Mouse (Mus musculus) cerebellum, postnatal 4 days (tissue): ENCODE results near the gene A830005F24Rik.
A peak's percentile ranks its signal among the peaks of the same experiment; 100 is the strongest.
"Not testable (repeated sequence)": the region's sequence is repeated elsewhere in the genome, so short reads cannot be mapped to it uniquely, and the experiment has no call there.

ENCODE experiments used
- DNase-seq, 2 experiments: peaks; one replicate each; pipeline ENCODE4 v3.0.0; 2022; ENCODE audit warnings: low spot score in 2 of 2, mixed read lengths in 1 of 2

Gene A830005F24Rik

GRCm38 (mm10) chr13:48513003-48513929 is at the start of gene A830005F24Rik, which contains the start of gene Zfp169:
TSS of gene A830005F24Rik (plus strand) at chr13:48513570.
TSS of gene Zfp169 (minus strand) at chr13:48513451.
- DNase-seq = peak; percentile 47 to 76

- DNase-seq = peak; percentile 80 to 85
These were observed 49.2 kb upstream of the A830005F24Rik start for GRCm38 (mm10) chr13:48464170-48464569.

- DNase-seq = no peak
These were observed 47.2 kb upstream of the A830005F24Rik start for GRCm38 (mm10) chr13:48466186-48466585.

GRCm38 (mm10) chr13:48468656-48469180 is 44.7 kb upstream of the A830005F24Rik start:
- DNase-seq = no peak

- DNase-seq = no peak
These were observed 29.8 kb upstream of the A830005F24Rik start for GRCm38 (mm10) chr13:48483606-48484005.

- no peak for DNase-seq
These were observed 22.8 kb upstream of the A830005F24Rik start for GRCm38 (mm10) chr13:48490396-48491182.

- no peak for DNase-seq
These were observed 20.2 kb upstream of the A830005F24Rik start for GRCm38 (mm10) chr13:48493183-48493582.

GRCm38 (mm10) chr13:48497693-48498221 is 15.6 kb upstream of the A830005F24Rik start:
- peak; percentile 68 to 71 for DNase-seq

GRCm38 (mm10) chr13:48498676-48499075 is 14.7 kb upstream of the A830005F24Rik start:
- no peak for DNase-seq

GRCm38 (mm10) chr13:48502422-48502821 is 10.9 kb upstream of the A830005F24Rik start:
- no peak for DNase-seq

GRCm38 (mm10) chr13:48508661-48509060 is 4.7 kb upstream of the A830005F24Rik start:
- DNase-seq = no peak

- DNase-seq = no peak
These were observed 2.5 kb downstream of the A830005F24Rik start for GRCm38 (mm10) chr13:48515861-48516260.

- not testable (repeated sequence) for DNase-seq
These were observed 5.8 kb downstream of the A830005F24Rik start for GRCm38 (mm10) chr13:48519122-48519521.

- DNase-seq = no peak
These were observed 12.4 kb downstream of the A830005F24Rik start for GRCm38 (mm10) chr13:48525745-48526144.

- DNase-seq = peak in 1 of 2 experiments; percentile 55
These were observed 14.9 kb downstream of the A830005F24Rik start for GRCm38 (mm10) chr13:48528123-48528871.

- no peak for DNase-seq
These were observed 15.7 kb downstream of the A830005F24Rik start for GRCm38 (mm10) chr13:48529028-48529427.

- DNase-seq = peak in 1 of 2 experiments; percentile 29
These were observed 17.3 kb downstream of the A830005F24Rik start for GRCm38 (mm10) chr13:48530685-48531084.

- no peak for DNase-seq
These were observed 18.1 kb downstream of the A830005F24Rik start for GRCm38 (mm10) chr13:48531448-48531847.

GRCm38 (mm10) chr13:48533441-48533840 is 20.1 kb downstream of the A830005F24Rik start:
- DNase-seq = no peak

- no peak for DNase-seq
These were observed 27.1 kb downstream of the A830005F24Rik start for GRCm38 (mm10) chr13:48540488-48540887.

- no peak for DNase-seq
These were observed 31.0 kb downstream of the A830005F24Rik start for GRCm38 (mm10) chr13:48544391-48544790.
